Mouse (Mus musculus) ovary, postnatal 36 days (tissue): ENCODE measurements around the gene Lrrc57.

Source experiments
- DNase-seq: peaks from one replicate; pipeline ENCODE4 v3.0.0; 2022; ENCODE audit warnings: low spot score, mixed read lengths

Lrrc57 gene

DNA sequence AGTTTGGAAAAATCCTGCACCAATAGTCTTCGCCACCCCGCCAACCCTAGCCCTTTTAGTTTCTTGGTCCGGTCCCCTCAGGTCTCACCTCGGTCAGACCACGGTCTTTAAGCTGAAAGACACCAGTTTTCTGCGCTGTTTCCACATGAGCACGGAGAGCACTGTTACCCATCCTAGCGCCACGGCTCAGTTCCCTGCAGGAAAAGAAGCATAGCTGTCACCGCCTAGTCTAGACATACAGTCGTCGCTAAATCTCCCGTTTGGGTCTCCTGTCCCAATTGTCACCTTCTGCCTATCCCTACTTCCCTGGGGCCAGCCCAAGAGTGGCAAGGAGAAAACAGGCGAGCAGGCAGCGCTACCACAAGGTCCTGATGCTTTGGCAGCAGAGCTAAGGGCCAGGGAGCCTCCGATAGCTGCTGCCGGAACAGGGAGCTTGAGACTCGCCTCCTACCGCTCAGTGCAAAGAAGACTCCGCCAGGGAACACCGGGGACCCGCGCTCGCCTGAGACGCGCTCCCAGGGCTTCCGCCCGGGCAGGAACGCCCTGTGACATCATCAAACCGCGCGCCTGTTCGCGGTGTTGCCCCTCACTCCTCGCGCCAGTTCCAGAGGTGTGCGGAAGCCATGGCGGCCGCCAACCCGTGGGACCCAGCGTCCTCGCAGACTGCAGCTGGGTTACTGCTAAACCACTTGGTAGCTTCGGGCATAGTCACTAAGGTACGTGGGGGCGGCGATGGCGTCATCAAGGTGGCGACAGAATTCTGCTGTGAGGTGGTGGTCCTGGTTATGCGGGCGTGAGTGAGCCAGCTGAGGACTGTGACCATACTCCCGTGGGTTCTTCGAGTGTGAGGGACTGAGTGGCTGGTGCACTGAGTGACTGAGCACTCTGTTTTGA is at the start of gene Lrrc57, which contains the start of gene Haus2:
TSS of gene Lrrc57 (minus strand) at position 691 of the 894 bp plus-strand sequence.
TSS of gene Haus2 (plus strand) at position 554 of the 894 bp plus-strand sequence.
- DNase-seq, result peak; percentile 88

DNA sequence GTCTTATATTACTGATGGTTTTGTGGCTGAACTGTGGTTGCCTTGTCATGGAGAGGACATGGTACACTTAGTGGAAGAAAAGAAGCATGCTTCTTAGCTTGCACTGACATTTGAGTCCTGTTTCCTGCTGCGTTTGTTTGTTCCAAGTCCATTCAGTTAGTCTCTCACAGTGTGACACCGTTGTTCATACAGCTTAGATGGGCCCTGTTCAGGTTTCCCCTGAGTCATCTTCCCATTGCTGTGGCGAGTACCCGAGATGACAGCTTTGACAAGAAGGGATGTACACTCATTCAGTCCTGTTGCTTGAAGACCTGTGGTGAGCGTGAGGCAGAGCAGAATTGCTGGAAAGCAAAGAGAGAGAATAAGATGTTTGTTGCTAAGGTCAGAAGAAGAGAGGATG is 49.2 kb upstream of the Lrrc57 start:
- DNase-seq, result no peak

DNA sequence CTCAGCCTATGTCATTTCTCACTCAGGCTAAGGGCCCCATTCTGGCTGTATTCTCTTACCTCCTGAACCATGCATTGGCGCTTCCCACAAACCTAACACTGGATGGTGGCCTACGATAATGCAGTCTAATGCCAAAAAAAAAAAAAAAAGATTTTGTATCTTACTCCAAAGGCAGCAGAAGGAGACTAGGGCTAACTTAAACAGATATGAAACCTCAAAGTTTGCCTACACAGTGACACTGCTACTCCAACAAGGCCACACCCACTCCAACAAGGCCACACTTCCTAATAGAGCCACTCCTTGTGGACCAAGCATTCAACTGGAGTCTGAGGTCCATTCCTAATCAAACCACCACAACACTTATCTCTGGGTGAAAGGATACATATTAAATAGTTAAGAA is 47.4 kb upstream of the Lrrc57 start:
- no peak for DNase-seq

DNA sequence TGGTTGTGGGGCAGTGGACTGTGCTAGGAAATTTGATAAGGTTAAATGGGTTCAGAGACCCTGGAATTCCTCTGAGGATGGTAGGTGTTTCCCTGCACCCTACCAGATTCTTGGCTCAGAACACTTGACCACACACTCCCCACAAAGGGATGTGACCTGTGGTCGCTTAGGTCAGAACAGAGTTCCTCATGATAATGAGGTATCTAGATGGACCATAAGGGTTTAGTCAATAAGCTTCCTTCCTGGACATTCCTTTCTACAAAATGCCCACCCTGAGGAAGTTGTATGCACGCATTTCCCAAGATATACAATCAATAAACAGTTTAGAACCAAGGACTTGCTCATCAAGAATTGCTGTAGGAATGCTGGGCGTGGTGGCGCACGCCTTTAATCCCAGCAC is 46.6 kb upstream of the Lrrc57 start:
- DNase-seq, result no peak

DNA sequence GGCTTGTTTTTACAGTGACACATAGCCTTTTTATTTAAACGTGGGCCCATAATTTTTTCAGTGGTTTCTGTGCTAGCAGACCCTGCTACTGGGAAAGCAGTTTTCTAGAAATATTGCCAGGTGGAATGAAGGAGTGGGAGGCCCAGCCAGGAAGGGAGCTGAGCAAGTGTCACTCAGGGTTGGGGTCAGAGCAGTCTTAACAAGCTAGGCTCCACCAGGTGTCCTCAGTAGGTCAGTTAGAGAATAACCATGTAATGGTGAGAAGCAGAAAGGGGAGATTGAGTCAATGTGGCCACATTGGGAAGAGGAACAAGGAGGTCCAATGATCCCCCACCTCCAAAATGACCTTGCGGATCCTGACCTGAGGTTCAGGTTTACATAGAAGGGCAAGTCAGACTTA is 45.4 kb upstream of the Lrrc57 start:
- no peak for DNase-seq

DNA sequence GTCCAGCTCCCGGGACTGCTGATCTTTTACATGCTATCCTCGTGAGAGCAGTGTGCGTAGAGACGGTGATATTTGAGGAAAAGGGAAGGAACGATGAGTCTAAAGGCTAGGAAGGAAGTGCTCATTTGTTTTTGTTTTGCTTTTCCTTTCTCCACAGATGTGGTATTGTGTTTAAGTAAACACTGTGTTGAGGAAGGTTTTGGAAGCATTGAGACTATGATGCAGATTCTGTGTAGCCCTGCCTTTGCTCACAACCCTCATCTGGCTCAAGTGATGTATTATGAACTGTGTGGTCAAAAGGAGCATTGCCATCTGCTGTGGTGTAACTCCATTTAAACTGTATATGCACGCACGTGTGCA is 43.6 kb upstream of the Lrrc57 start:
- DNase-seq, result no peak

DNA sequence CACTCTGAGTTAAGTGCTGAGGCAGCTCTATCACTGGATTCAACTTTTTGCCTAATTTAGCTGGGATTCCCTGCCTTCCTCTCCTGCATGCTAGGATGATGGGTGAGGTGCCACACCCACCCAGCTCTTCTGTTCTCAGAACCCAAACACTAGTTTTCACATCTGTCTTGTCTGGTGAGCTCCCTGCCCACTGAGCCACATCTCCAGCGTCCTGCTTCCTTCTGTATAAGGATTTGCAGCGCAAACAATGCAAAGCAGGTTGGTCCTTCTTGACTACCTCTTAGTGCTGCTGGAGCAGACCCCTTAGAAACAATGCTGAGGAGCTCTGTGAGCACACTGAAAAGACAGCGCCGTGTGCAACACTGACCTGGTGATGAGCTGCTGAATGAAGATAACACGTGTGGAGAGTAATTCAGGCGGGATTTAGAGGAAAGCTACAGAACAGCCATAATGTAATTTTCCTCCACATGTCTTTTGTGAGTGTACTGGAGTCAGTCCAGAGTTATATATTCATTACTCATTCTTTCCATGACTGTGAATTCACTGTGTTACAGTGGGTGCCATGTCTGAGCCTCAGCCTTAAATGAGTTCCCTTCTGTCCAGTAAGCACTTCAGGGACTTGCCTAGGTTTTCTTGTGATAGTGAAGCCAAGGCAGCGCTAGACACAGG is 43.1 kb upstream of the Lrrc57 start:
- no peak for DNase-seq

DNA sequence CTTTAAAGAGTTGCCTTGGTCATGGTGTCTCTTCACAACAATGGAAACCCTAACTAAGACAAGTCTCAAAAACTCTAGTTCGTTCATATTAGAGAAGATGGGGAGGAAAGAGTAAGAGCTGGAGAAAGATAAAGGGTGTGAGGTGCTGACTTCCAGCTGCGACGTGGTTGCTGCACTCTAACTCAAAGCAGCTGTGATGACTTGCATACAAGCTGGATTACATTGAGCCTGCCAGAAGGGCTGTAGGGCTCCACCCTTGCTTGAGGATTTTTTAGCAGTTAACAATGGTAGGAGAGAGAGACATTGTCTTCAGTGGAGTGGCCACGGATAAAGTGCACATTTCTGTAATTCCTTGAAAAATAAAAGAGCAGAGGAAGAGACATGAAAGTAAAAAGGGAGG is 37.5 kb upstream of the Lrrc57 start:
- no peak for DNase-seq

DNA sequence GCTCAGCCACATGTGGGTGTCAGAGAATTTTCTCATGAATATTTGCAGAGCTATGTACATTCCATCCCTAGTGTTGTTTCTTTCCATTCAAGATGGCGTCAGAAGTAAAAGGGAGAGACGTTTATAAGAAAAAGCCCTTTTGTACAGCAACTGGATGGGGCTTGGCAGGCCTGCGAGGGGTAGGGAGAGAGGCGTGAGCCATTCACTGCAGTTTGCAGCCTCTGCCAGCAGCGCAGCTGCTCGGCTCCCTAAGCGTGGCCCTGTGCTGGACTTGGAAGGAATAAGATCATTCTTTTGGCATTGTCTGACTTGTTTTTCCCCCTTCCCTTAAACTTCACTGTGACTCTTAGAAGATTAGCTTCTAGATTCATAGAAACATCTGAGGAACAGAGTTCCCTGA is 34.5 kb upstream of the Lrrc57 start:
- DNase-seq, result peak; percentile 39

DNA sequence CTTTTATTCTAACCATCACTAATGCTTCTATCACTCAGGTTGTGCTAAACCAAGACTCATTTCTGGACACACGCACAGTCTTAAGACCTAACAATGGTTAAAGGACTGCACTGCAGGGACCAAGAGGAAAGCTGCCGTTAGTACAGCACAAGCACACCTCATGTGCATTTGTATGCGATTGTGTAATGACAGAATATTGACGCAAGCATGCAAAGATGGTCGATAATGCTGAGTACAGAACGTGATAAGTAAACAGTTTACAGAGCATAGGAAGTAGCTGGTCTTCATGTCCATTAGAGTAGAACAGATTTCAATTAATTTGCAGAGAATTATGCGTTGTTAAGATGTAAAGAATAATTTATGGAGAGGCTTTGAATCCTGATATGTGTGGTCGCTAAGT is 31.5 kb upstream of the Lrrc57 start:
- DNase-seq, result no peak

DNA sequence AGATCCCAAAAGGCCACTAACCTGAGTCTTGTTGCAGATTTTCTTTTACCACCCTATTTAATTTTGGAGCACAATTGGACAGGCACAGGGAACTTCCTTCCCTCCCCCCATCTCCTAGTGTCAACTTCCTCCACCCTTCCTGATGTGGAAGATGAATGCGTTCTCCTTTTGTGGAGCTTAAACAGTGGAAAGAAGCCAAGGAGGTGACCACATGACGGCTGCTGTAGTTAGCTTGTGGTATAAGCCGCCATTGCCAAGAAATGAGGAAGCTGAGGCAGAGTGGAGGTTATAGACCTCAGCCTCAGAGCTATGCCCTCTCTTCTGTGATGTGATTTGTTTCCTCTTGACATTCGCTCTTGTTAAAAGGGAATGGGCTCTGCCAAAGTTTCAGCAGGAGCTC is 22.6 kb upstream of the Lrrc57 start:
- no peak for DNase-seq

DNA sequence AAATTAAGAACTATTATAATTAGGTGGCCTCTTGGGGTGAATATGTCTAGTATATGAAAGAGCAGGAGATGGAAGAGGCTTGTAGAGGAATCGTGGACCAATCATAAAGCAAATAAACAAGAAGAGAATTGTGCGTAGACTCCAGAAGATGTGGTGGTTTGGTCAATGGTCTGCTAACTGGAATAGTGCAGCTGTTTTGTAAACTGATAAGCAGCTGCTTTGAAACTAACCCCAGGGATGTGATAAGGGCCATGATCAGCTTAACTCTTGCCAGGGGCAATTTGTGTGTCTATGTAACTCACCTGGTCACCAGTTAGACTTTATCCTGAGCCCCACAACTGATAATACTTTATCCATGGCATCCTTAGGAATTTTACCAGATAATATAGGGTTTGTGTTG is 22.2 kb upstream of the Lrrc57 start:
- DNase-seq, result no peak

DNA sequence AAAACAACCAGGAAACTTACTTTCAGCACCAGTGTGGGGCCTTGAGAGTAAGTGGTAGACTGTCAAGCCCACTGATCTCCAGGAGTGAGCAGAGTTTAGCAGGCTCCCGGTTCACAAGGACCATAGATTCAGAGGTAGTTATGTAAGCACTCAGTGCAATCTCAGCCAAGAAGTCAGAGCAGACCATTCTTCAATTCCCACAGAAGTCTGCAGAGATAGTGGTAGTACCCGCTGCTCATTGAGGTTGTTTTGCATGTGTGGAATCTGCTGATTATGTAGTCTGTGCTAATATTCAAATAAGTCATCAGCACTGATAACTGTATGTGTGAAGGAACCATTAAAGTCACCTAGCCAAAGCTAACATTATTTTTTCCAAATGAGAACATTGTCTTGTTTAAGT is 21.3 kb upstream of the Lrrc57 start:
- no peak for DNase-seq

DNA sequence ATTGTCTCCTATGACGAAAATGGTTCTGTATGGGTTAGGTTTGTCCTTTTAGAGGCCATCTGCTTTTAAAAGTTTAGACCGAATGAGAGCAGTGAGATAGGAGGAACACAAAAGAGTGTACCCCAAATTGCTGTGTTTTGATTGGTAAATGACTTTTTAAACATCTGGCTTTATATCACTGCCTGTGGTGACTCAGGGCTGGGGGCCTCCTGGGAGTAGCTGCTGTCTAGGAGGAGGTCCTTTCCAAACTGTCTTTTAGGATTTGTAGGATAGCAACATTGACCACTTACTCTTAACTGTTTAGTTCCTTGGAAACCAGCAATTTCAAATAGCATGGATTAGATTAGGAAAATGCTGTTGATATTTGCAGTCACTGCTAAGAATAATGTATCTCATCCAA is 20.9 kb upstream of the Lrrc57 start:
- DNase-seq, result no peak

DNA sequence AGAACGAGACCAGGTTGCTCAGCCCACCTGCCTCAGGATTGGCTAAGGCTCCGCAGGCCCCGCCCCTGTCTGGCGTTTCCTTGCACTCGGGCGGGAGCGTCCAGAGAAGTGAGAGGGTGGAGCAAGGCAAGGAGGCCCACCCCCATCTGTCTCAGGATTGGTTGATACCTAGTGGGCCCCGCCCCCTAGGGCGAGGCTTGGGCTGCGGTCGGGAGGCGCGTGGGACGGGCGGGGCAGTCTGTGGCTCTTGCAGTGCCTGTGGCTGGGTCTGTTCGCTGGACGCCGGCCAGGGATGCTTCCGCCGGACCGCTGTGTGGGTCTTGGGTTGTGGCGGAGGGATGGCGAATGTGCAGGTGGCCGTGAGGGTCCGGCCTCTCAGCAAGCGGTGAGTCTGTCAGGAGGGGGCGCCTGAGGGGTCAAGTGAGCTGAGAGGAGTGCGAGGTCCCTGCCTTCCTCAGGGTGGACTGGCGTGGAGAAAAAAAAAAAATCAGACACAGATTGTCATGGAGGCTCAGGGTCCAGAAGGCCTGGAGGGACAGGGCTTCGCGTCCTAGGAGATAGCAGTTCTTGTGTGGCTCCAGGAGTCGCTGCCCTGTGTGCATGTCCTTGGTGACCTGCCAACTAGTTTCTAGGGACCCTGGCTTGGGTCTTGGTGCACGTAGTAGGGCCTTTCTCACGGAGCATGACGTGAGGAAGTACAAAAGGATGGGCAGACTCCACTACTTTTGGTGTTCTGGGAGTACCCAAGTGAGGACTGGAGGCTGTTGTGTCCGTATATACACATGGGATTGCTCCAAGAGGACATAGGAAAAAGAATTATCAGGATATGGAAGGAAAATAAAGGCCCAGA is 19.8 kb upstream of the Lrrc57 start, which contains the start of gene Stard9:
TSS of gene Stard9 (plus strand) at position 236 of the 850 bp plus-strand sequence.
- DNase-seq, result peak; percentile 97

DNA sequence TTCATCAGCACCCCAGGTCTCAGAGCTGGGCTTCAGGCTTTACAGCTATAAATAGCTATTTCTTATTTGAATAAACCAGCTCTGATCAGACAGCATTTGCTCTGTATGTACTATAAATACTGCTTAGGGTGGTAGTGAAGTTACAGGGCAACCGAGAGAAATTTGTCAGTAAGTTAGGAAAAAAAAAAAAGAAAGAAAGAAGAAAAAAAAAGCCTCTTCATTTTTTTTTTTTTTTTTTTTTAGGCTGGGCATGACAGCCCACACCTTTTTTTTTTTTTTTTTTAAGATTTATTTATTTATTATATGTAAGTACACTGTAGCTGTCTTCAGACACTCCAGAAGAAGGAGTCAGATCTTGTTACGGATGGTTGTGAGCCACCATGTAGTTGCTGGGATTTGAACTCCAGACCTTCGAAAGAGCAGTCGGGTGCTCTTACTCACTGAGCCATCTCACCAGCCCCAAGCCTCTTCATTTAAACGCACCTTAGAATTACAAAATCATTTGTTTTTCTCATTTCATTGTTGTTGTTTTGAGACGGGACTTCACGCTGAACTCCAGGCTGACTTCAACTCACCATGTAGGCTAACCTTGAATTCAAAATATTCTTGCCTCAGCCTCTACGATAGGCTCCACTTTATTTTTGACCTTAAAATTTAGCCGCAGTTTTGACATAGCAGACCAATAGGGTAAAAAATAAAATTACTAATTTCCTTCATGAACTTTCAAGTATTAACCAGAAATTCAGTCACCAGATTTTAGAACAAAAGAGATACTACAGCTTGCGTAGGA is 19.0 kb upstream of the Lrrc57 start:
- DNase-seq, result no peak

DNA sequence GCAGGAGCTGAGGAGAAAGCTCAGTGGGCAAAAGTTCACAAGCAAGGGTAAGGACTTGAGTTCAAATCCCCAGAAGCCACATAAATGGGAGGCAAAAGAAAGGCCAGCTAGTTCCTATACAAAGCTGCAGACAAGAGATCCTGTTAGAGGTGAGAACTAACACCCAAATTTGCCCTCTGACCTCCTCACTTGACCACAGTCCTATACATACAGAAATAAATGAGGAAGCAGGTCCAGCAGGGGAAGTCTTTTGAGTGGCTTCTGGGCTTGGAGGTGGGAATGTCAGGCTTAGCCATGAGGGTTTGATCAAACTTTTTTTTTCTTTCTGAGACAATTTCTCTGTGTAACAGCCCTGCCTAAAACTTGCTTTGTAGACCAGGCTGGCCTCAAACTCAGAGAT is 13.6 kb upstream of the Lrrc57 start:
- no peak for DNase-seq

DNA sequence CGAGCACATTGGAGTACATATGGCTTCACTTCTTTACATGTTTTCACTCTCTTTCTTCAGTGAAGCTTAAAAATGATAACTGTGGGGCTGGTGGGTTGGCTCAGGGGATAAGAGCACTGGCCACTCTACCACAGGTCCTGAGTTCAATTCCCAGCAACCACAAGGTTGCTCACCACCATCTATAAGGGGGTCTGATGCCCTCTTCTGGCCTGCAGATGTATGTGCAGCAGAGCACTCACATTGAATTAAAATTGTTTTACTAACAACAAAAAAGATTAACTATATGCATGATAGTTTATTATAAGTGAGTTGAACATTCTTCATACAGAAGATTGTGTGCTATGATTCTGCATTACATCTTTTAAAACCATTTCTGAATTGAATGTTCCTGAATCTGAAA is 10.2 kb upstream of the Lrrc57 start:
- DNase-seq, result no peak

DNA sequence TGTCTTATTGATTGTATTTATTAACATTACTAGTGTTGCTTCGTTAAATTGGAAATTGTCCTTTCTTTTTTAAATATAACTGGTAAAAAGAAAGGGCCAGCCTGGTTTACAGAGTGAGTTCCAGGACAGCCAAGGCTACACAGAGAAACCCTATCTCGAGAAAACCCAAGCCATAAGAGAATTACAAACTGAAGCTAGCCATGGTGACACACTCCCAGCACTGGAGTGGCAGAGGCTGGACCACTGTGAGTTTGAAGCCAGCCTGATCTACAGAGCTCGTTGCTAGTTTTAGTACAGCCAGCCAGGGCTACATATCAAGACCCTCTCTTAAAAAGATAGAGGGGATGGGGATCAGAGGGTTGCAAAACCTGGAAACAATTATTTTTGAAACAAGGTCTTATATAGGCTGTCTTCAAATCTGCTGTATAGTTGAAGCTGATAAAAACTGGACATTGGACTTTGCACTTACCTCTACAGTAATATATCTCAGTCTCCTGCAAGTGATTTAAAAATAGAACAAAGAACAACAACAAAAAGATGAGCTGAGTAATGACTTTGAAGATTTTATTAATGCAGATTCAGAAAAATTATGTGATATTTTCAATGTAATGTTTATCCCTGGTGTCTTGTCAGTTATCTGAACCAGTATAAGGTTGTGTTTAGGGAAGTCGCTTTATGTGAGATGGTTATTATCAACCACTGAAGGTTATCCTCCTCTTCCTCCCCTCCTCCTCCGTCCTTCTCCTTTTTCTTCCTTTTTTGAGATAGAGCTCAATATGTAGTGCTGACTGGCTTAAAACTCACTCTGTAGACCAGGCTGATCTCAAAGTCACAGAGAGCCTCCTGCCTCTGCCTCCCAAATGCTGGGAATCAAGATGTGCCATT is 7.2 kb upstream of the Lrrc57 start:
- no peak for DNase-seq

DNA sequence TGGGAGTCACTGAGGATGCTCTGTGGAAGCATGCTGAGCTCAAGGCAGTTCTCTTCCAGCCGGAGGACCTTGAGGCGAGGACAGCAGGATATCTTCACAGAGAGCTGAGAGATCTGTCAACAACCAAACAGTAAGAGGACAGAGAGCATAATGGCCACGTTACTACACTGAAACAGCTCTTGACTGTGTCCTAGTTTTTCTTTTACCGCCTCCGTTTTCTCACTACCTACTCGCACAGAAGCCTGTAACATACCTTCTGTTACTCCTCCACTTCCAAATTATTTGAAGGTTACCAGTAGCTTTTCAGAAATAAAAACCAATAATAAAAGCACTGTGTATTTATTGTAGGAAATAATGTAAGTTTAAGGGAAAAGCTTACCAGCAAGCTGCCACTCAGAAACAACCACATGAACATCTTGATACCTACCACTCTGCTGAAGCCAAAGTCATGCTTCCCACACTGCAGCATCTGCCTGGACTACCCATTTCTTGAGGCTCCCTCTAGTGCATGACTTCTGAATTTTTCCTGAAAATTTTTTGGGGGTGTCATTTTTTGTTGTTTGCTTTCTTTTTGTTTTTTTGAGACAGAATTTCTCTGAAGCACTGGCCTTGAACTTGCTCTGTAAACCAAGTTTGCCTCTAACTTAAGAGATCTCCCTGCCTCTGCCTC is 3.2 kb downstream of the Lrrc57 start:
- DNase-seq, result peak; percentile 18
